Mouse (Mus musculus): ENCODE results near the gene Sema4b.
A peak's percentile ranks its signal among the peaks of the same experiment; 100 is the strongest.

Sema4b gene

GRCm38 (mm10) chr7:80221179-80221750 lies 34.6 kb downstream of the Sema4b start:
- no peak for DNase-seq

- DNase-seq: no peak
These were observed 40.4 kb downstream of the Sema4b start for GRCm38 (mm10) chr7:80227065-80227464.

DNA sequence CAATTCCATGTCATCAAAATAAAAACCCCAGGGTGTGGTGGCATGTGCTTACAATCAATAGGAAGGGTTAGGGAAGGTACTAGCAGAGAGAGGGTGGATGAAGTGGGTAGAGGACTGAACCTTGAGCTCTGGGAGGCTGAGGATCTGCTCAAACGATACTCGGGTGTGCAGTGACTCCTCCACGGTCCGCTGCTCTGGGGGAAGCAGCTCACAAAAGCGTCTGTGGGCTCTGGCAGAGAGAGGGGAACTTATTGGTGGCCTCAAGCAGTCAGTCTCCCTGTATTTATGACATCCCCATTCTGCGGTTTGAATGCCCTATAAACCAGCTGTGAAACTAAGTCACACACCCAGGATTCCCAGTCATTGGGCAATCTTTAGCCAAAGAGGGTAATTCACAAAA lies 43.6 kb downstream of the Sema4b start:
- DNase-seq: no peak

DNA sequence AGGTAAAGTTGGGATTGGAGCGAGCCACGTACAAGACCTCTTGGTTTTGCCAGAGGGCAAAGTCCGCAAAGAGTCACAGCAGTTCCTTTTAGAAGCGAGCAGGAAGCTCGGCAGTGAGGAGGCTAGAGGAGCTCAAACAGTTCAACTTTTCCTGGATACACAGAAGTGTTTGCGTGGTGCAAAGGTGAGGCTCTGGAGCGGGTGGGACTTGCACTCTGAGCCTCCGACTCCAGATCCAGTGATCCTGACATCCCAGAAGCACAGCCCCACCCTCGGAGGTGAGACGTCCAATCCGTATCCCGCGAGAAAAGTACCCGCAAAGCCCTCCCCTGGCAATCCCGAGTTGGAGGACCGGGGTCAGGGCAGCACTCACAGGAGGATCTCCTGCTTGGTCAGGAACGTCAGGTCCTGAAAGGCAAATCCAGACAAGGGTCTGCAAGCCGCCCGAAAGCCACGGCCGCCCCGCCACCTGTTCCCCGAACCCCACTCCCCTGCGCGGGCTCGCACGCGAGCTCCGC lies 45.4 kb downstream of the Sema4b start:
- DNase-seq: no peak

GRCm38 (mm10) chr7:80232489-80233029 lies 45.9 kb downstream of the Sema4b start, which contains the start of the genes Cib1 and Gdpgp1:
TSS of gene Cib1 (minus strand) at chr7:80232813.
TSS of gene Gdpgp1 (plus strand) at chr7:80232865.
- peak; percentile 92 to 95 for DNase-seq

DNA sequence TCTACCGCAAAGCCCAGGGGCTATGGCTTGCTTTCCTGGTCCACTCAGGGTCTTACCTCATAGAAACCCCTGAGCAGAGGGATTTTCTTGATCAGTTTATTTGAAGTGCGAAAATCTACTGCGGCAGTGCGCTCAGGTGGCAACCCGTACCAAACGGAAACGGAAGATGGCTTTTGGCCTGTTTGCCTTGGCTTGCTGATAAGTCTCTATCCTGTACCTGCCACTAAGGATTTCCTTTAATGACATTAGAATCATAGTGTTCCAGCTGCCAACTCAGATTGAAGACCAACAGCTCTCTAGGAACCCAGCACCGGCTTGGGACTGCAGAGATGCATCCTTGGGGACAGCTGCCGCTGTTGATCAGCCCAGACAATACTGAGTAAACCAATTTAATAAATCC lies 47.2 kb downstream of the Sema4b start:
- no peak for DNase-seq

- no peak for DNase-seq
These were observed 51.9 kb downstream of the Sema4b start for GRCm38 (mm10) chr7:80238542-80238941.

GRCm38 (mm10) chr7:80241661-80242060 lies 55.0 kb downstream of the Sema4b start:
- no peak for DNase-seq

GRCm38 (mm10) chr7:80244851-80245250 lies 58.2 kb downstream of the Sema4b start:
- DNase-seq: no peak

DNA sequence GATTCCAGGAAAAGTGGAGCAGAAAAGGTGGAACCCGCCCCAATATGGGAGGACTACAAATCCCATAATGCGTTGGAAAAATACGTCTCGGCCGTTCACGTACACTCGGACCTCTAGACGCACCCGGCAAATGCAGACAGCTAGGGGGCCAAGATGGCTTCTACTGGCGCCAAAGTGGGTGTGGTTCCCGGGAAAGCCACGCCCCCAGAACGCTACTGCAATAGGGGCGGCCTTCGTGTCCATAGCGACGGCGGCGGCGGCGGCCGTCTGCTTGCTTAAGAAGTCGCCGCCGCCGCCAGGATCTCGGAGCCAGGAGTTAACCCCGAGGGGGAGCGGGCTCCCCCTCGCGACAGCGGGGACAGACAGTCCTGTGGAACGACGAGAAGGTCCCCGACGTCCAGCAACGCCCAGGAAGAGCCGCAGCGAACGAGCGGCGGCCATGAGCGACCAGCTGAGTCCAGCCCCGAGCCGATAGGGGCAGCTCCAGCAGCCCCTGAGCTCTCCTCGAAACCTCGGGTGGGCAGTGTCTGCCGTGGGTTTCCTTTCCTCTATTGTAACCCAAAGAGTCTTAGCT lies 59.6 kb downstream of the Sema4b start, which contains the start of gene Ttll13:
TSS of gene Ttll13 (plus strand) at position 229 of the 574 bp plus-strand sequence.
- DNase-seq: peak; percentile 98

DNA sequence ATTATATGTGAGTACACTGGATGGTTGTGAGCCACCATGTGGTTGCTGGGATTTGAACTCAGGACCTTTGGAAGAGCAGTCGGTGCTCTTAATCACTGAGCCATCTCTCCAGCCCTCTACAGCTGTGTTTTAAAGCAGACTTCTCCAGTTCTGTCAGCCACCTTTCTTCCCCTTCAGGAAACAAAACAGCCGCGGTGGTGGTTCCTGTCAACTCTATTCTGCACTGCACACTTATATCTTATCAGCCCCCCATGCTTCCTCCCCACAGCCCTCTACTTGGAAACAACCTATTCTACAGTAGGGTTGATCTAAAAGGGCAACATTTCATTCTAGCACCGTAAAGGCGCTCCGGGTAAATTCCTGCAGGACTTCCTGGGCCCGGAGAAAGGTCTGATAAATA lies 60.2 kb downstream of the Sema4b start:
- no peak for DNase-seq

GRCm38 (mm10) chr7:80252437-80252836 lies 65.8 kb downstream of the Sema4b start:
- no peak for DNase-seq

- DNase-seq: no peak
These were observed 66.2 kb downstream of the Sema4b start for GRCm38 (mm10) chr7:80252886-80253285.

DNA sequence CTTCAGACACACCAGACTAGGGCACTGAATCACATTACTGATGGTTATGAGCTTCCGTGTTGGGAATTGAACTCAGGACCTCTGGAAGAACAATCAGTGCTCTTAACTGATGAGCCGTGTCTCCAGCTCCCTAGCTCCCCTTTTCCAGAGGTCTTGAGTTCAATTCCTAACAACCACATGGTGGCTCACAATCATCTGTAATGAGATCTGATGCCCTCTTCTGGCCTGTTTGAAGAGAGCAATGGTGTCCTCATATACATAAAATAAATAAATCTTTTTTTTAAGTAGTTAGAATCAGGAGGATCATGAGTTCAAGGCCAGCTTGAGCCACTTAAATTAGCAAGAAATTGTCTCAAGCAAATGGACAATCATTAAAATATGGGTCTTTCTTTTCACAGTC lies 69.3 kb downstream of the Sema4b start:
- no peak for DNase-seq

GRCm38 (mm10) chr7:80257706-80258105 lies 71.1 kb downstream of the Sema4b start:
- no peak for DNase-seq

DNA sequence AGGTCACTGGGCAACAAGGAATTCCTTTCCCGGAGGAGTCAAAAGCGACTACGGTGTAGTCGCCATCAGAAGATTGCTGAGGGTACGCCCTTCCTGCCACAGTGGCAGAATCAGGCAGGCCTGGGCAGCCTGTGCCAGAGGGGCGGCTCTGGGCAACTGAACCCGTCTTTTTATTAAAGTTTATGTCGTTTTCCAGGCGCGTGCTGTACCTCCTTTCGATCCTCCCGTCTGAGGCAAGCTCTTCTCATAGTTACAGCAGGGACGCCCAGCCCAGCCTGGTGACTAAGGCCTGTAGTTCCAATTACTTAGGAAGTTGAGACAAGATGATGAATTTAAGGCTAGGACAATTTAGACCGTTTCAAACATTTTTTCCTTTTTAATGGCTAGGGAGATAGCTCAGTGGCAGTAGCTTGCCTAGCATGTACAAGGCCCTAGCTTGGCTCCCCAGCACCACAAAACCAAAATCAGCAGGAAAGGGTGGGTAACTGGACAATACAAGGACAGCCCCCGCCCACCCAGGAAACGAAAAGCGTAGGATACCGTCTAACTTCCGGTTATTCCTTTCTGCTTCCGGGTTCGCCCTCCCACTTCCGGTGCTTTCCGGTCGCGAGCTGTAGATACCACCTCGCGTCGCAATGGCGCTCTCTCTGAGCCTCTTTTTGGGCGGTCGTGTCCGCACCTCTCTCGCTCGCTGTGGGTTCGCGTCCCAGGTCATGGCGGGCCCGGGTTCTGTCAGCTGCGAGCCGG lies 74.2 kb downstream of the Sema4b start, which contains the start of gene Ngrn:
TSS of gene Ngrn (plus strand) at position 591 of the 747 bp plus-strand sequence.
- peak; percentile 88 to 90 for DNase-seq

- DNase-seq: peak in 1 of 2 experiments; percentile 23
These were observed 74.8 kb downstream of the Sema4b start for GRCm38 (mm10) chr7:80261372-80261990.

DNA sequence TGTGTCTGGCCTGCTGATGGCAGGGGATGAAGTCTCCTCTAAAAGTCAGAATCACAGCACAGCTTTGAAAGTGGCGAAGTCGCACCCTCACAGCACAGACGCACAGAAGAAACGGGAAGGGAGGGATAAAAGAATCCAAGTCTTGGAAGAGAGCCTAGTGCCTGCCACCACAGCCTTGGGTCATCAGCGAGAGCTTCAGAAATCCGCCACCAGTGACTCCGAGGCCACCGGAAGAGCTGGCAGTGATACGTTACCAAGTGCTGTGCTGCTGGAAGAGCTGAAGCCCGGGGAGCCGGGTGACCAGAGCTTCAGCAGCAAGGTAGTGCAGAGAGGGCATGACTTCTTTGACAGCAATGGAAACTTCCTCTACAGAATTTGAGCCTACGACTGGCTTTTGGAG lies 78.0 kb downstream of the Sema4b start:
- no peak for DNase-seq

DNA sequence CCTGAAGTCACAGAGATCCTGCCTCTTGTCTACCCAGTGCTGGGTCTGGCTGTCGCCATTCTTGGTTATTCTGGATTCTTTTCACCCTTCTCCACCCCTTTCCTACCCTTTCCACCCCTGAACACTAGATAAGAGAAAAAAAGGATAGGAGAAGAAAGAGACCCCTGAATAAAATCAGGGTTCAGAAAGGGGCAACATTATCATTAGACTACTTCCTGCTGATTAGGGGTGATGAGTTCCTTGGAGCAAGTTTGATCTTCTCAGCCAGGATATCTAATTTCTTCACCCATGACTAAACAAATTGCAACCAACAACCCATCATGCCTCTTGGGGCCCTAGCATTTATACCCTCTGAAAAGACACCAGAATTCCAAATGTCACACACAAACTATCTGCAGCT lies 81.1 kb downstream of the Sema4b start:
- no peak for DNase-seq

- peak; percentile 98 to 100 for DNase-seq
These were observed 82.5 kb downstream of the Sema4b start, which contains the start of gene Vps33b for GRCm38 (mm10) chr7:80268897-80269750. TSS of gene Vps33b (plus strand) at chr7:80269649.

DNA sequence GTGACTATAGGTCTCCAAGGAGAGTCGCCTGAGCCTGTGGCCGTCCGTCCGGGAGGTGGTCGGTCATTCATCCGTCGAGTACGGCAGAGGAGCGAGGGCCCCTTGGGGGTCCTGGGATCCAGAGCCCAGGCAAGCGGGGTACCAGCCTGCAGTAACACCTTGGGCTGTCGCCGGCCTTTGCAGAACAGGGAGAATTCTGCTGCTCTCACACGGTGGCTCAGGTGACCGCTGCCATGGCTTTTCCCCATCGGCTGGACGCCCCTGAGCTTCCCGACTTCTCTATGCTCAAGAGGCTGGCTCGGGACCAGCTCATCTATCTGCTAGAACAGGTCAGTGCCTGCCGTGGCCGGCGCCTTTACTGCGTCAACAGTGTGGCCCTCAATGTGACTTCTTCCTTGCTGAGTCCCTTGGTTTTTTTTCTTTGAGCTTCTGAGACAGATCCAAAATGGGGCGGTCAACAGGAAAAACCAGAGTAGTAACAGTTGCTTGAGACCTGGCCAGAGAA lies 83.2 kb downstream of the Sema4b start:
- peak in 1 of 2 experiments; percentile 80 for DNase-seq

DNA sequence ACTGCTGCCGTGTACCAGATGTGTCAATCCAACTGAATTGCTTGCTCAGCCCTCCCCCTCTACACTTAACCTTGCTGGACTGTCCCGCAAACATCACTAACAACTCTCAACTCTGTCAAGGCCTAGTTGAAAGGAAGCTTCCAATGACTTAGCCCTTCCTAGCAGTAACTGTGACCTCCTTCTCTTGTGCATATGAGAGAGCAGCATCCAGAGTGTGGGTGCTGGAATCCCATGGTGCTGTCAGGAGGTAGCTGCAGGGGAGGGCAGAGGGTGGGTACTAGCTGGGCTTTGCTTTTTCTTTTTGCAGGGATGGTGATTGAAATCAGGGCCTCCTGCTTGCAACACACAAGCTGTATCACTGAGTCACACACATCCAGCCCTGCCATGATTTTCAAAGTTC lies 86.8 kb downstream of the Sema4b start:
- no peak for DNase-seq

All from cerebellum, postnatal 14 days (tissue).